Mouse (Mus musculus) ovary, postnatal 10 days (tissue): ENCODE measurements around the gene Agbl2.
A peak's percentile ranks its signal among the peaks of the same experiment; 100 is the strongest.
"Not testable (repeated sequence)": the region's sequence is repeated elsewhere in the genome, so short reads cannot be mapped to it uniquely, and the experiment has no call there.

Experiments
- DNase-seq: peaks from one replicate; pipeline ENCODE4 v3.0.0; 2022; ENCODE audit warnings: low spot score

Gene Agbl2

GRCm38 (mm10) chr2:90816144-90816543 is 33.6 kb downstream of the Agbl2 start:
- no peak for DNase-seq

- DNase-seq: no peak
Observed at GRCm38 (mm10) chr2:90818710-90819109, 36.2 kb downstream of the Agbl2 start.

GRCm38 (mm10) chr2:90820894-90821293 is 38.4 kb downstream of the Agbl2 start:
- DNase-seq: no peak

GRCm38 (mm10) chr2:90822978-90823377 is 40.5 kb downstream of the Agbl2 start:
- DNase-seq: no peak

- DNase-seq: no peak
Observed at GRCm38 (mm10) chr2:90823781-90824180, 41.3 kb downstream of the Agbl2 start.

- not testable (repeated sequence) for DNase-seq
Observed at GRCm38 (mm10) chr2:90824528-90824927, 42.0 kb downstream of the Agbl2 start.

GRCm38 (mm10) chr2:90825515-90826172 is 43.1 kb downstream of the Agbl2 start:
- no peak for DNase-seq

- no peak for DNase-seq
Observed at GRCm38 (mm10) chr2:90828739-90829138, 46.2 kb downstream of the Agbl2 start.

GRCm38 (mm10) chr2:90833502-90833901 is 51.0 kb downstream of the Agbl2 start:
- no peak for DNase-seq

- DNase-seq: no peak
Observed at GRCm38 (mm10) chr2:90838621-90839020, 56.1 kb downstream of the Agbl2 start.

- no peak for DNase-seq
Observed at GRCm38 (mm10) chr2:90843666-90844065, 61.1 kb downstream of the Agbl2 start.

GRCm38 (mm10) chr2:90844262-90844661 is 61.7 kb downstream of the Agbl2 start:
- no peak for DNase-seq

GRCm38 (mm10) chr2:90845234-90845633 is 62.7 kb downstream of the Agbl2 start:
- DNase-seq: no peak

GRCm38 (mm10) chr2:90846171-90846570 is 63.6 kb downstream of the Agbl2 start:
- no peak for DNase-seq

GRCm38 (mm10) chr2:90846597-90846954 is 64.0 kb downstream of the Agbl2 start:
- no peak for DNase-seq

GRCm38 (mm10) chr2:90846955-90847680 is 64.6 kb downstream of the Agbl2 start, which contains the start of gene Mtch2:
Mtch2 (plus strand) TSS chr2:90847155.
- peak; percentile 86 for DNase-seq

- no peak for DNase-seq
Observed at GRCm38 (mm10) chr2:90847681-90848050, 65.1 kb downstream of the Agbl2 start.

GRCm38 (mm10) chr2:90848331-90848730 is 65.8 kb downstream of the Agbl2 start:
- no peak for DNase-seq

GRCm38 (mm10) chr2:90850401-90850800 is 67.9 kb downstream of the Agbl2 start:
- DNase-seq: no peak

GRCm38 (mm10) chr2:90861486-90861885 is 79.0 kb downstream of the Agbl2 start:
- no peak for DNase-seq

GRCm38 (mm10) chr2:90864184-90864583 is 81.7 kb downstream of the Agbl2 start:
- DNase-seq: no peak

- peak; percentile 66 for DNase-seq
Observed at GRCm38 (mm10) chr2:90866524-90866923, 84.0 kb downstream of the Agbl2 start.

- DNase-seq: no peak
Observed at GRCm38 (mm10) chr2:90870136-90870601, 87.6 kb downstream of the Agbl2 start.
